Mouse (Mus musculus): ENCODE measurements around the gene Cfap65.
A peak's percentile ranks its signal among the peaks of the same experiment; 100 is the strongest.

GRCm38 (mm10) chr1:74859223-74859984 lies 76.0 kb downstream of the Cfap65 start:
- no peak for TF ChIP-seq CTCF (IDR thresholded peaks at IDR 0.05; ENCODE audit: extremely low read depth, insufficient read depth, low read length)
- TF ChIP-seq POLR2A (IDR thresholded peaks at IDR 0.05; ENCODE audit: extremely low read depth, insufficient read depth, low read length), result peak; percentile 43; the same call in 1 of the 2 replicates
